Mouse (Mus musculus) gastrocnemius, postnatal 10 days (tissue): ENCODE data around the gene Hsd17b13. TPM values are rescaled to one million over a fixed set of nuclear protein-coding genes. Genes with fewer than 3 reads are reported as not detected.
A peak's percentile ranks its signal among the peaks of the same experiment; 100 is the strongest.
"Not testable (repeated sequence)": the region's sequence is repeated elsewhere in the genome, so short reads cannot be mapped to it uniquely, and the experiment has no call there.

Experiments used
- DNase-seq: peaks from one replicate; pipeline ENCODE4 v3.0.0; 2021; ENCODE audit warnings: mixed read lengths
- total RNA-seq, 2 experiments: library from RNA; stranded (reverse); gene quantifications; 2 replicates each; pipeline ENCODE4 v1.2.3; 2021

Gene Hsd17b13
- total RNA-seq, 2 experiments from 2014 or later, result 0.34 TPM; not detected in 1

- no peak for DNase-seq
Measured at GRCm38 (mm10) chr5:103980705-103981560, 3.7 kb upstream of the Hsd17b13 start.

GRCm38 (mm10) chr5:103977907-103978570, 829 bp upstream of the Hsd17b13 start:
- no peak for DNase-seq

- DNase-seq, result no peak
Measured at GRCm38 (mm10) chr5:103975736-103976135, 1.5 kb downstream of the Hsd17b13 start.

- DNase-seq, result no peak
Measured at GRCm38 (mm10) chr5:103972801-103973200, 4.4 kb downstream of the Hsd17b13 start.

- DNase-seq, result no peak
Measured at GRCm38 (mm10) chr5:103972379-103972778, 4.8 kb downstream of the Hsd17b13 start.

DNA sequence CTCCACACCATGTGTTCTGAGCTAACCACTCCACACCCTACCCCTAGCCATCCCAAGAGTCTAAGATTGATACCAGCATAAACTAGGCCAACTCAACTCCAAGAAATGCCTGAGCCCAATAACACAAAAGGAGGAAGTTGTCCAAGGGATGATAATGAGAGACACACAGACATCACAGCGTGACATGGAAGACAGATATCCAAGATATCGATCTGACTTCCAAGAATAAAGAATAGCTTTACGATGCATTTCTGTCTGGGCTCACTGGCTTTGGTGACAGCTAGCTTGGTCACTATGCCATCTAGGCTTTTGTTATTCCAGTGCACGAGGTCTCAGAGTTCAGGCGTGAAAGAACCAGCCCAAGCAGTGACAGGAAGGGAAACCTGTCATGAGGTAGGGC, 6.2 kb downstream of the Hsd17b13 start:
- DNase-seq, result no peak

DNA sequence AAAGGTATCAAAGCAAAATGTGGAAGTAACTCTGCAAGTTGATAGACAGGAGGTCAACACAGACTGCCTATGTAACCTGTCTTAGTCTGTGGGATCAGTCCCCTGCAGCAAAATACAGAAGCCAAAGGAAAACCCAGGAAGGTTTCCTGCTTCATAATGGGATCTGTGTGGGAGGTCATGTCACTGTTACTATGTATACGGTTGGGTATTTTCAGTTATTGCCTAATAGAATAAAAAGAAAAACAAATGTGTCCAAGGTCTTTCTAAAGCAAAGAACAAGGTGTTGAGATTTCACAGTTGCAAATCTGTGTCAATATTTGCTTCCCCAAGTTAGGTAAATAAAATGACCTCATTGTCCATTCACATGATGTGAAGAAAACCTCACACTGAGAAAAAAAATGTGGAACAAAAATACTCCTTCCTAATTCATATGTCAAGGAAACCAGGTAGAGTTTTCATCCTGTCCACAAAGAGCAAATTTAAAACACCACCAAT, 14.2 kb downstream of the Hsd17b13 start:
- no peak for DNase-seq

DNA sequence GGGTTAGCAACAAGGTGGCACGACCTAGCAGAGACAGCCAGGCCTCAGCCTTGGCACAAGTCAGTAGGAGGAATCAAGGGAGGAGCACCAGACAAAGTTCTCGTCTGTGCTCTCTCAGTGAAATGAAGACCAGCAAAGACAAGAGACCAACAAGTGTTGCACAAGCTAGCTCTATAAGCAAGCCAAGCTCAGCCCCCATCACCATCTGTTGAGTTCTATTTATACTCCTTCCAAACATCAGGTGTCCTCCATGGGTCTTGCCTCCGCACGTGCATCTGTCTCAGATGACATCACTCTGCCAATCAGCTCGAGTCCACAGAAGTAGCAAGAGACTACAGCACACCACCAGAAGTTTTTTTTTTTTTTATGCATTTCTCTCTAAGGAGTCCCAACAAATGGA, 22.6 kb downstream of the Hsd17b13 start:
- DNase-seq, result no peak

DNA sequence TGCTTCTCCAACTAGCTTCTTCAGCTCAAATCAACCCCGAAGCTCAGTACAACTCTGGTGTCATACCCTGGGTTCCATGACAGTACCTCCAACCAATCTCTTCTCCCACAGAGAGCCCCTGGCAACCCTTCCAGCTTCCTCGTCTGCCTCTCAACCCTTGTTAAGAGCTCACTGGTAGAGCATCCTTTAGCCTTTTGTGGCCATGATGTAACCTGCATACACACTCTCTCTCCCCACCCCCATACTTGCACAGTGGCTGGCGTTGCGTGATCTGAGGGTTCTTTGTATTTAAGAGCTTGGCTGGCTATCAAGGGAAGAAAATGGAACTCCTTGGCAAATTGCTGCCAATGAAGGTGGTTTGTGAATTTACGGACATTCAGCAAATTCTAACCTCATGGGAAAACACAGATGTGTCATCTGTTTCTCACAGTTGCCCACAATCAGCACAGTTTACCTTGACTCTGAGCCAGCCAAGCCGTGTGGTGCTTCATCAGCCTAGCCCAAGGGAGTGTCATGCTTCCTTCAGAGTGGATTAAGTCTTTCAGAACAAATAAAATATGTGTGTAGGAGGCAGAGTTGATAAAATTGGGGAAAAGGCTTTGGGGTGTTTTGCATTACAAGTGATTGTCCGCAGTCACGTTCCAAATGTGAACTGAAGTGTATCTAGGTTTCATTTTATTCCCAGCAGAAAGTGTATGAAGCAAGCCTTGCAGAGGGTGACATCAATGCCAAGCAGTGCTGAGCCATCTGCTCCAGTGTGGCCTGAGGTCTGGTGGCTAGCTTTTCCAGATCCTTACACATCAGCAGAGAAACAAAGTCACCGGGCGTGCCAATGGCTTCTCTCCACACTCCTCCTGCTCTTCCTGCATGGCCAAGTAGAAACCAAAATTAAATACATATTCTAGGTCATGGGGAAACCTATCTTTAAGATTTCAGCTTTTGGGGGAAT, 23.8 kb downstream of the Hsd17b13 start:
- DNase-seq, result no peak

DNA sequence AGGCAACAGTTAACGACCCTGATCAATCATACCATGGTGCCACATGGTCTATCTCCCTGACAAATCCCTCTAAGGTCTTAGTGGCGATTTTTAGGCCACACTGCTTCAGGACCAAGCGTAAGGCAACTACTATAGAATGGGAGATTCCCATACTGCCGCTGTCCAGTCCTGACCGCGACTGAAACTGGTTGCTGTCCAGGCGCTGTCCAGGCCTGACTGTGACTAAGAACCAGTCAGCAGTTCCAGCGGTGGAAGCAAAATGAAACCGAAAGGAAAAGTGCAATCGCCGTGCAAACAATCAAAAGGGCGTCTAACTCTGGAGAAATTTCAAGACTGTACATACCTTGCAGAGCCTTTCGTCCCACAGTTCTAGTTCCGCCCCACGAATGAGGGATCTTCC, 27.1 kb downstream of the Hsd17b13 start:
- not testable (repeated sequence) for DNase-seq

DNA sequence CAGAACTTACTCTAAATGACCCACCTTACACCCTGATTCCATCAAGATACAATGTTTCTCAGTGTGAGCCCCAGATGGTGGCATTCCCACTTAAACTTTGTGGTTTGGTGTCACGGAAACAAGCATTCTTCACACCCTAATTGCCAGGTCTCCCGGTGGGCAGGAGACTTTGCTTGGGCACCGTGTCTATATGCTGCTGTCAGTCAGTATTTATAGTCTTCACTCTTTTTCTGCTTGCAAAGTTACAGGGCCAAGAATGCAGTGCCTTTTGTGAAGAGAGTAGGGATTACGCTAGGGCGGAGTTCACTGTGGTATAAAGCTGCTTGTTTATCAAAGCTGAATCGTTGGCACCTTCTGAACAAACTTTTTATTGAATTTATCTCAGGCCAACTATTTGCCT, 34.0 kb downstream of the Hsd17b13 start:
- no peak for DNase-seq

GRCm38 (mm10) chr5:103939856-103940255, 37.4 kb downstream of the Hsd17b13 start:
- no peak for DNase-seq

GRCm38 (mm10) chr5:103939350-103939652, 37.9 kb downstream of the Hsd17b13 start:
- DNase-seq, result no peak

DNA sequence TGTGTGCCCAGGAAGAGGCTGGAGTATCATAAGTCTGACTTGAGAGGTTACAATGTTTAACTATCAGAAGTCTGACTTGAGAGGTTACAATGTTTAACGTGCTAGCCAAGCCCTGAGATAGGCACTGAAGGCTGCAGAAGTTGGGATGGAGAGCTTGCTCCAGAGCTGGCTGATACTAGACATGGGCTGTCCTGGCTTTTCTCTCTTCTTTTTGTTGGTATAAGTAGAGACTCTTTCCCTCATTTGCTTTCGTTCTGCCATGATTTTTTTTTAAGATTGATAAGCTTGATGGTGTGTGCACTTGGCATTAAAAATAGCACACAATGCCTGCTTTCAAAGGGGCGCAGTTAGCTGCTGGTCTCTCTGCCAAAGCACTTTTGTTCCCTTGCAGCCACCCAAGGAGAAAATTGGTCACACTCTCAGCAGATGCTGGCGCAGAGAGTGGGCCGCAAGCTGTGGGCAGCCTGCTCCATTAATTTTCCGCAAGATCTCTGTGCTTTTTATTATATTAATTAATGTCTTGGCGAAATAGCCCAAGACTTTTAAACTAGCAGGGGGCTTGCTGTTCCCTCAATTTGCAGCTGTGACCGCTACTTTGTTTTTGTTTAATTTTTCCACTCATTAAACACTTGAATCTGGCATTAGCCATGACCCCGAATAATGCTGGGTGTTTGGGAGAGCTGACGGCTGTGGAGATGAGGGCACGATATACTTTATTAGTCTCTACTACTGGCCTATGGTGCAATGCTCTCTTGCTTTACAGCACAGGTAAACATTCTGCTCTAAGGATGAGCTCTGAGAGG, 38.5 kb downstream of the Hsd17b13 start:
- no peak for DNase-seq

DNA sequence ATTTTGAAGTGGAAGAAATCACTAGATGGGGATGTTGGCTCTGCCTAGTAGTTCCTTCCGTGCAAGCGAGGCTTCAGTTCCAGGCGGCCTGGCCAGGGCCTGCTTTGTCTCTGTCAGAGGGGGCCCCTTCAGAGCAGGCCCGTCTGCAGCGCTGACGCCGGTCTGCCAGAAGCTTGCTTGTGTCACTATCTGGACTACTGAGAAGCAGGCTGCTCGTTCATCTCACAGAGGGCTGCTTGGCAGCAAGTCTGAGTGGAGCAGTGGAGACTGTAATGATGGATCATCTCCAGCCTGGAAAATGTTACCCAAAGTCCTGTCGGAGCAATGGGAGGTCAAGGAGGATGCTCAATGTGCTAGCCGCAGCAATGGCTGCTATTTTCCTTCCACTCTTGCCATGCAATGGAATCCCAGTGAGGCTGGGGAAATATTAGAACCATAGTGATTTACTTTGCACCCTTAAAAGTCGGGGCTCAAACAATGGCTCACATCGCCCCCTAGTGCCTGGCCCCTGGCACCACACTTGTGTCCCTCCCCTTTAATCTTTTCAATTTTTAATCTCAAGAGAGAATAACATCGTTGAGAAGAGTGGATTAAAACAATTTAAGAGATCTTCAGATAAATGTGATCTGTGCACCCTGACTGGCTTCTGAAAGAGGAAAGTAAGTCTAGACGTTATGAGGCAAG, 40.2 kb downstream of the Hsd17b13 start:
- peak; percentile 49 for DNase-seq

DNA sequence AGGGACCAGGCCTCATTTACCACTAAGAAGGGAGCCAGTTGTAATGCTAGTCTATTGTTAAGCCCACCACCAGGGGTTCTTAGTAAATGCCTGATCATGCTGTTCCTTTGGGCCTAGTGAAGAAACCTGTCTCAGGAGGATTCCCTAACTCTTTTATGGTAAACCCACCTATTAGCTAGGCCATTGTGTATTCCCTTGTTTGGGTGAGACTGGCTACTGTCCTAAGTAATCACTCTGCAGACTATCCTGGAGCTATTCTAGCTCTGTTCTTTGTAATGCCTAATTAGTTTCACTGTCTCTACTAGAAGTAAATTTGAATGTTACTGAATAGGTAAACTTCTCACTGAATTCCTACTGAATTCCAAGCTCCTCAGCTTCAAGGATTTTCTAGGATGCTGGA, 45.3 kb downstream of the Hsd17b13 start:
- not testable (repeated sequence) for DNase-seq

- DNase-seq, result no peak
Measured at GRCm38 (mm10) chr5:103930511-103930910, 46.7 kb downstream of the Hsd17b13 start.

- no peak for DNase-seq
Measured at GRCm38 (mm10) chr5:103928196-103928550, 49.0 kb downstream of the Hsd17b13 start.

GRCm38 (mm10) chr5:103927429-103928195, 49.6 kb downstream of the Hsd17b13 start:
- DNase-seq, result peak; percentile 98

DNA sequence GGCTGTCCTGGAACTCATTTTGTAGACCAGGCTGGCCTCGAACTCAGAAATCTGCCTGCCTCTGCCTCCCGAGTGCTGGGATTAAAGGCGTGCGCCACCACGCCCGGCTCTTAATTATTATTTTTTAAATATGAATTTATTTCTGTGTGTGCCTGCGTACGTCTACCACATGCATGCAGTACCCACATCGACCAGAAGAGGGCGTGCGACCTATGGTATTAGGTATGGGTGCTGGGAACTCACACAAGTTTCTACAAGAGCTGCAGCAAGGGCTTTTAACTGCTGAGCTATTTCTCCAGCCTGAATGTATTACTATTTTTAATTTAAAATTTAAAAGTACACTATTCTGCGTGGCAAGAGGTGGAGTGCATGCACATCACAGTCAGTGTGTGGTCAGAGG, 50.8 kb downstream of the Hsd17b13 start:
- peak; percentile 27 for DNase-seq
